Mouse (Mus musculus) ES-E14 (cell line): ENCODE results near the gene Axin2. TPM values are rescaled to one million over a fixed set of nuclear protein-coding genes. Genes with fewer than 3 reads are reported as not detected.

Source experiments
- DNase-seq: peaks from one replicate; pipeline ENCODE4 v3.0.0-alpha.2; 2013; ENCODE audit warnings: low read depth, low spot score
- H3K27ac ChIP-seq: 2 replicates; pipeline ENCODE4 v1.5.1; 2012; ENCODE audit warnings: low read depth, mild to moderate bottlenecking, low read length, moderate library complexity, mixed read lengths; ENCODE audit not compliant: poor library complexity, insufficient read depth, severe bottlenecking
- H3K36me3 ChIP-seq: 2 replicates; pipeline ENCODE4 v1.6.1; 2012; ENCODE audit warnings: mild to moderate bottlenecking, low read length, moderate library complexity, mixed read lengths; ENCODE audit not compliant: control insufficient read depth, poor library complexity, insufficient read depth, severe bottlenecking
- H3K4me1 ChIP-seq, 2 experiments: fragments of 150-350 bp in 1 of 2; sonication (generic) in 1 of 2; 2 replicates each; pipeline ENCODE4 v1.6.1; 2012; ENCODE audit warnings: low read length in 2 of 2, mild to moderate bottlenecking in 1 of 2, mixed read lengths in 1 of 2; ENCODE audit not compliant: control insufficient read depth in 2 of 2, insufficient read depth in 2 of 2, poor library complexity in 1 of 2
- H3K4me3 ChIP-seq, 2 experiments: fragments of 150-350 bp in 1 of 2; sonication (generic) in 1 of 2; 2 replicates each; pipeline ENCODE4 v1.5.1; 2012; ENCODE audit warnings: low read length in 2 of 2, low read depth in 1 of 2, mild to moderate bottlenecking in 1 of 2, mixed read lengths in 1 of 2; ENCODE audit not compliant: insufficient read depth in 1 of 2, poor library complexity in 1 of 2, severe bottlenecking in 1 of 2
- H3K9ac ChIP-seq: 2 replicates; pipeline ENCODE4 v1.6.1; 2012; ENCODE audit warnings: low read depth, mild to moderate bottlenecking, low read length, mixed read lengths; ENCODE audit not compliant: poor library complexity, insufficient read depth, severe bottlenecking
- H3K9me3 ChIP-seq: fragments of 150-350 bp; sonication (generic); 2 replicates; pipeline ENCODE4 v1.6.1; 2012; ENCODE audit warnings: low read depth, mild to moderate bottlenecking, low read length; ENCODE audit not compliant: control insufficient read depth, insufficient read depth
- CHD2 ChIP-seq: IDR thresholded peaks from 2 replicates; pipeline ENCODE4 v1.6.1; 2014; ENCODE audit warnings: mild to moderate bottlenecking, low read depth, low read length, inconsistent platforms
- HCFC1 ChIP-seq: IDR thresholded peaks from 2 replicates; pipeline ENCODE4 v1.6.1; 2012; ENCODE audit warnings: low read length, inconsistent platforms, borderline replicate concordance; ENCODE audit not compliant: insufficient read depth
- MAFK ChIP-seq: IDR thresholded peaks from 2 replicates; pipeline ENCODE4 v1.6.1; 2014; ENCODE audit warnings: mild to moderate bottlenecking, low read depth, low read length, inconsistent platforms; ENCODE audit not compliant: insufficient read depth
- ZC3H11A ChIP-seq: IDR thresholded peaks from 2 replicates; pipeline ENCODE4 v1.6.1; 2012; ENCODE audit warnings: low read depth, mild to moderate bottlenecking, inconsistent platforms, low read length, borderline replicate concordance
- ZNF384 ChIP-seq: IDR thresholded peaks from 2 replicates; pipeline ENCODE4 v1.6.1; 2012; ENCODE audit warnings: low read depth, low read length, inconsistent platforms
- in situ Hi-C, 2 experiments: fragments of 600-800 bp; cut with MboI; formaldehyde crosslinking; loops; one replicate each; pipeline ENCODE4 v1.15.1; 2025; ENCODE audit warnings: low sequenced_read_pairs in 2 of 2, inconsistent platforms in 1 of 2; ENCODE audit not compliant: unreplicated experiment in 2 of 2
- total RNA-seq: library from RNA; depleted of rRNA; stranded (reverse); fragments of 300-350 nt; gene quantifications from 2 replicates; pipeline ENCODE4 v1.2.3, GENCODE M21; 2012

Gene Axin2
- total RNA-seq, 1 experiment: 12.3 TPM

DNA sequence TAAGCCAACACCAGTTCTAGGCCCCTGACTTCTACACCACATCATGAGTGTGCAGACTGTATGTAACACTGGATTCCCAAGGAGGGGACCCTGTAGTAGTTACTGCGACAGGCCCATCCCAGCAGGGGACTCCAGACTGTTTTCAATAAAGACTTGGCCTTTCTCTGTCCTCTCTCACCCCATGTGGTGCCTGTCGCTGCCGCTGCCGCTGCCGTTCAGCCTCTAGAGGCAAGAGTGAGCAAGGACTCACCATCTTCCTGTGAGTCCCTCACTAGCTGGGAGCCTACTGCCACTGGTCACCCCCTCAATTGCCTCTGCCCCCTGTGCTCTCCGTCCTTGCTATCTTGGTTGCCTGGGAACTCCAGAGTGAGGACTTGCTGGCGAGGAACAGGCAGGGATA is 8.6 kb downstream of the Axin2 start:
- TF ChIP-seq CHD2: no peak
- Histone ChIP-seq H3K27ac (no peak overlapping the region), H3K9ac (no peak overlapping the region), H3K36me3 (peaks cover 20% of the 10 kb centered on the region; the same call in 1 of the 2 replicates), H3K9me3 (no peaks in the 10 kb centered on the region), H3K4me3 (no peak overlapping the region), H3K4me1 (peaks cover 0 to 27% of the 10 kb centered on the region in 2 experiments; a peak in 1 of 4 replicates)
- DNase-seq: no peak
- in situ Hi-C loops: no loop called here

DNA sequence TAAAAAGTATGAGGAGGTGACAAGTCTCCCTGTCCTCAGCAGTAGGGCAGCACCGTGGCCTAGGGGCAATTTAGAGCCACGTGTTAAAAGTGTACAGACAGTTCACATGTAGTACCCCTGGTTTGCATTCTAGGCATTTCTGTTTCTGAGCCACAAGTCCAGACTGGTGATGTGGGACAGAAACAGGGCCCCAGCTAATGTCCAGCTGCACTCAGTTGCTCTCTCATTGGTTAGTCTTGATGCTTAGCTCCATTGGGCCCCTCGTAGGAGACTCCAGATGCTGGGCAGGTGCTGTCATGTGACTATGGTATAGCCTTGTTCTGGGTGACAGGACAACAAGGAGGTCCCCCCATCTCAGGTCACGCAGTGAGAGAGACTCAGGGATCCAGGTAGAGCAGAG is 9.0 kb downstream of the Axin2 start:
- peaks cover 17% of the 10 kb centered on the region; the same call in 1 of the 2 replicates for H3K36me3 ChIP-seq
- peaks cover 0 to 24% of the 10 kb centered on the region in 2 experiments; a peak in 1 of 4 replicates for H3K4me1 ChIP-seq
- no peak for DNase-seq
- H3K9ac ChIP-seq: no peak overlapping the region
- no peaks in the 10 kb centered on the region for H3K9me3 ChIP-seq
- in situ Hi-C loops: no loop called here
- TF ChIP-seq MAFK: no peak
- no peak for TF ChIP-seq ZNF384
- TF ChIP-seq ZC3H11A: no peak
- no peak for TF ChIP-seq CHD2
- TF ChIP-seq HCFC1: no peak
- H3K27ac ChIP-seq: no peak overlapping the region
- no peak overlapping the region for H3K4me3 ChIP-seq

DNA sequence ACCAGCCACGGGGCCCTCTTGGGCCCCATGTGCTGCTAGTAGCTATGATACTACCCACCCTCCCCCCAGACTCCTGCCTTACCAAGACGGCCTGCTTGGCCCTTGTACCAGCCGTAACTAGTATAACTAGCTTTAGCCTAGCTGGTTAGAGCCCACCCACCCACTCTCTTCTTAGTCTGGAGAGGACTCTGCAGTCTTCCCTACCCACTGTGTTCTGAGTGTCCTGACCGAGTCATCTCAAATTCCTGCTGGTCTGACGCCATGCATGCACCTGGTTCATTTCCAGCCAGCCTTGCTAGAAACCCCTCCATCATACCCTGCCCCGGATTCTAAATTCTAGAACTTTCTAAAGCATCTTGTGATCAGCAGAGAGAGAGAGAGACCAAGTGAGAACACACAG is 9.6 kb downstream of the Axin2 start:
- Histone ChIP-seq H3K4me3 (no peak overlapping the region), H3K4me1 (peaks cover 0 to 22% of the 10 kb centered on the region in 2 experiments; a peak in 1 of 4 replicates), H3K9me3 (no peaks in the 10 kb centered on the region), H3K36me3 (peaks cover 17% of the 10 kb centered on the region; the same call in 1 of the 2 replicates), H3K9ac (no peak overlapping the region), H3K27ac (no peak overlapping the region)
- DNase-seq: no peak
- TF ChIP-seq MAFK (no peak), ZNF384 (no peak), CHD2 (no peak), HCFC1 (no peak), ZC3H11A (no peak)
- in situ Hi-C loops: no loop called here

DNA sequence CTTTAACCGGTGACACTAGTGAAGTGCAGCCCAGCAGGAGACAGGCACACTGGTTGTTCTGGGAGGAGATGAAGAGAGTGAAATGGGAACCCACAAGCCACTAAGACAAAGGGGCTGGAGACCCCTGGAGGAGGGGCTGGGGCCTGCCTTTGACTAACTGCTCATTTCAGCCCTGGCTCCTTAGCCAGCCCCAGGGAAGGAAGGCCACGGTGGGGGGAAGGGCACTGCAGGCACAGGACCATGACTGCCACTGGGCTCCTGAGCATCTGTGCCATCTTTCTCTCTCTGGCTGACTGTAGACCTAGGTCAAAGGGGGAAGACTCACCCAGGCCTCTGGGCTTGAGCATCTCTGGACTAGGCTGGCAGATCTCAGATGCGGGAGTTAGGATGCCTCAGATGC is 10.5 kb downstream of the Axin2 start:
- no peak for TF ChIP-seq ZNF384
- no peak for TF ChIP-seq HCFC1
- no peak for TF ChIP-seq MAFK
- TF ChIP-seq ZC3H11A: no peak
- TF ChIP-seq CHD2: no peak
- Histone ChIP-seq H3K36me3 (peaks cover 14% of the 10 kb centered on the region; the same call in 1 of the 2 replicates), H3K27ac (no peak overlapping the region), H3K4me3 (no peak overlapping the region), H3K9me3 (no peaks in the 10 kb centered on the region), H3K4me1 (peaks cover 0 to 22% of the 10 kb centered on the region in 2 experiments; a peak in 1 of 4 replicates), H3K9ac (no peak overlapping the region)
- in situ Hi-C loops: no loop called here
- no peak for DNase-seq

DNA sequence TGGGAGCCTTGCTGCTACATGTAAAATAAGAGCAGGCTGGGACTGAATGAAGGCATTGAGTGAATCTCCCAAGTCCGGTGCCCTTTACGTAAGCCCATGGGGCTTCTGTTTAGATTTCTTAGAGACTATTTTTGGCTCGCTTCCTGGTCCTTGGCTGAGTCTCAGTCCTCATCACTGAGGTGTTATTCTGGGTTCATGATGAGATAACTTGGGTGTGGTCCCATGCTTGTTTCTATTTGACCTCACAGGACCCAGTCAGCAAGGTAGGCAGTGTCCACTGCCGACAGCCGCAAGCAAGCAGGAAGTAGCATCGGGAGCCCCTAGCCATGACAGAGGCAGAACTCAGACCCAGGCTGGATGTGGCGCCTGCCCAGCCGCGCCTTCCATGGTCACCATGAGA is 13.7 kb downstream of the Axin2 start:
- Histone ChIP-seq H3K9me3 (no peaks in the 10 kb centered on the region), H3K36me3 (peaks cover 18% of the 10 kb centered on the region; the same call in 1 of the 2 replicates), H3K4me3 (no peak overlapping the region), H3K4me1 (peaks cover 0 to 15% of the 10 kb centered on the region in 2 experiments; a peak in 1 of 4 replicates), H3K9ac (no peak overlapping the region), H3K27ac (no peak overlapping the region)
- no peak for DNase-seq
- in situ Hi-C loops: no loop called here
- TF ChIP-seq HCFC1 (no peak), ZNF384 (no peak), MAFK (no peak), CHD2 (no peak), ZC3H11A (no peak)
